Mouse (Mus musculus) skeletal muscle tissue, adult 2 months (tissue): ENCODE results near the gene Klf7.
A peak's percentile ranks its signal among the peaks of the same experiment; 100 is the strongest.

ENCODE experiments used
- DNase-seq: peaks from one replicate; pipeline ENCODE4 v3.0.0-alpha.2; 2012; ENCODE audit warnings: low read depth, low spot score

Klf7 gene

DNA sequence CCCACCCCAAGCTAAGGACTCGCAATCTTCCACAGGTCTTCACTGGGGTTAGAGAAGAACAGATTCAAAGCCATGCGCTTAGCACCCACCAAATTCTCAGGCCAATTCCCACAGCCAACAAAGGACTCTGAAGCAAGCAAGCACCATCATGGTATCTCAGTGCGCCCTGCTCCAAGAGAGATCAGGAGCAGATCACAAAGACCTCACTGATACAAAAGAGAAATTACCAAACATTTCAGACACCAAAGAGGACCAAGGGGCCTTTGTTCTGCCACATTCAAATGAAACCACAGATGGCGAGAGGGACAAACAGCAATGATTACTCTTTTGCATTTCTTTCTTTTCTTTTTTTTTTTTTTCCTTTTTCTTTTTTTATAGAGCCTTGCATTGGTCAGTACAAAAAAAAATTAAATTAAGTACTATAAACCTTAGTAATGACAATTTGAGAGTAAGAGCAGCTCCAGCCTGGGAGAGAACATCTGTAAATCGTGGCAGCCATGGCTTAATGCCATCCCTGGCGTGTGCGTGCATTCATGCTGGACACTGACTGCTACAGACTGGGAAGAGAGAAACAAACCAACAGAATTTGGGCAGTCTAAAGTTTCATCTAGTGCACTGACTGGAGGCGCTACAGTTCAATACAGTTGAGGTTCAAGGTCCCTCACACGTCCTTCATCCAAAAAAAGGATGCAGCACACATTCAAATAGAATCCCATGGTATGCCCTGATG is 89.4 kb downstream of the Klf7 start:
- DNase-seq, result no peak

DNA sequence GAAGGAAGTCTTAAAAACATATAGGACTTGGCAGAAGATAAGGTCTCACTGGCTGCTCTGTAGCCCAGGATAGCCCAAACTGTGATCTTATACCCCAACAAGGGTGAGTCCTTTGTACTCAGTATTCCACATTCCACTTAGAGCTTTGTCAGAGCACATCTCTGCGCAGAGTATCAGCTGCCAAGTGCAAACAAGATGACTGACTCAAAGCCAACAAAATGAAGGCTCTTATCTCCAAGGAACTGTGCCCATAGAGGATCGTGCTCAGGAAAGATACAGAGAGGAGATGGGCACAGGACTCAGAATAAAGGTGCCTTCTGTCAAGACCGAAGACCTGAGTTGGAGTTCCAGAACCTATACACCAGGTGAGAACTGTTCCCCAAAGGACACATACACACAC is 100.1 kb downstream of the Klf7 start:
- DNase-seq, result no peak

DNA sequence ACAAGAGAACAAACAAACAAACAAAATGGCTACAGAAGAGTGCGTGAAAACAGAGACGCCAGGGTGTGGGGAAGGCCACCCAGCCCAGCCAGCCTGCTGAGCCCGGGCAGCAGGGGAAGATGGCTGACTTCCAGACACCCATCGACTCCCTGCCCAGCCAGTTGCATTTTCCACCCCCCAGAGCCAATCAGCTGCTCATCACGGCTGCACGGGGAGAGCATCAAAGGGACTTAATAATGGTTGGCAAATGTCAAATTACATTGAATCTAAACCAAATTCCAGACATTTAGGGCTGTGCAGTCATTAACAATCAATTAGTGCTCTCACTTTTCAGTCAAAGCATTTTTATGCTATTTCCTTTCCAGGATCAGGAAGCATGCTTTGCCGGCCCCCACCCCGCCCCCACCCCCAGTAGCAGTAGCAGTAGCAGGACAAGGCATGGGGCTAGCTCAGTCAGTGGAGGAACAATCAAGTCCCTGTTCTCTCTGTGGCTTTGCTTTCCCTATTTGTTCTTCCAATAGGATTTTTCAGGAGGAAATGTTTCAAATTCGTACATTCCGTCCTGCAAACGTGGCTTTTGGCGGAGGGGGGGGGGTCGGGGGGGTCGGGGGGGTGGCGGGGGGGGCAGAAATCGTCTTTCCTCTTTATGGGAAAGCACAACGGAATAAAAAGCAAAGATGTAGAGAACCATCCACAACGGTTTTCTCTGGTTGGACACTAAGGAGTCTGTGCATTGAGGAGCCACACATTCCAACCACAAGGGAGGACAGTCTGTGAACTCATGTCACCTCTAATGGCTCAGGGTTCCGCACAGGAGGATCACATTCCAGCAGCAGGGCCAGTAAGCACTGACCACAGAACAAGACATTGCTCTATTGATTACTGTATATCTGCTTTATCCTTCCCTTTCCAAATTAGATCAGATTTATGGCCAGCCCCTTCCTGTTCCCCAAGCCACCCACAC is 101.1 kb downstream of the Klf7 start:
- DNase-seq, result no peak

DNA sequence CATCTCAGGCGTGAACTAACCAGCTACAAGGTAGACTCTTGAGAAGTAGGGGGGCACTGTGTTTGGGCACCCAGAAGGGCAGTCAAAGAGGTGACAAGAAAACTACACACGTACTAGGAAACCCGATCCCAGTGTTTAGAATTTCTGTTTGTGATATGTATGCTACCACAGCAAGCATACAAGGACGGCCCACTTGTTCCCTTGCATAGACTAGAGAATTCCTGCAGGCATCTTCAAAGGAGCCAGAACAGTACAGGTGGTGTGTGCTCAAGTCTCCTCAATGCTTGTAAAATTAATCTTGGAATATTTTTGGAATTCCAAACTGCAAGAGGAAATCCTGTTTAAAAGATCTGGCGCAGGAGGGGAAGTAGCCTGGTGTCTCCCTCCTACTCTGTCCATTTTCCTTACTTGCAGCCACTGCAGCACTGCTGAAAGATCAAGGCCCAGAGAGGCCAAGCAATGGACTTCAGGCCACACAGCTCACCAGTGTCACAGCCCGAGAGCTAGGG is 102.9 kb downstream of the Klf7 start:
- no peak for DNase-seq

DNA sequence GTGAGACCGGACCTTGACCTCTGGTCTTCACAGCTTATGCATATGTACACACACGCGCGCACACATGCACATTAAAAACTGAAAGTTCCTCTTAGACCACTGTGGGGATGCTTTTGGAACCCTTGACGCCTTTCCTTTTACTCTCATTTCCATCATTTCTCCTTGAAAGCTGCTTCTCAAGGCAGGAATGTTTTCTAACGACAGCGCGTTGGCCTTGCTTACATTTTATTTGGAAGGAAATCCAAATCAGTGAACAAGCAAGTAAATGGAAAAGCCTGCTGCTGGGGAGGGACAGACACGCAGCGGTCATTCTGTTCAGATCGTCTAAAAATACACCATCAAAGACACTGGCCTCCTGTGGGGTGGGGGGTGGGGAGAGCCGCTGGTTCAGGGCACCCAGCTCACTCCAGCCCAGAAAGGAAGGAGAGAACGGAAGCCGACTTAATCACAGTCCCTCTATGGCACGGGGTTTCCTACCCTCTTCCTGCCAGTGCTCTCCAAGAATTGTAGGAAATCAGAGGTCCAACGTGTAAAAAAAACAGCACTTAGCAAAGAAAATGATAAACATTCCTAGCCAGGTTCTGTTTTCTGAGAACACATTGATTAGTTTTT is 103.5 kb downstream of the Klf7 start:
- peak; percentile 38 for DNase-seq

DNA sequence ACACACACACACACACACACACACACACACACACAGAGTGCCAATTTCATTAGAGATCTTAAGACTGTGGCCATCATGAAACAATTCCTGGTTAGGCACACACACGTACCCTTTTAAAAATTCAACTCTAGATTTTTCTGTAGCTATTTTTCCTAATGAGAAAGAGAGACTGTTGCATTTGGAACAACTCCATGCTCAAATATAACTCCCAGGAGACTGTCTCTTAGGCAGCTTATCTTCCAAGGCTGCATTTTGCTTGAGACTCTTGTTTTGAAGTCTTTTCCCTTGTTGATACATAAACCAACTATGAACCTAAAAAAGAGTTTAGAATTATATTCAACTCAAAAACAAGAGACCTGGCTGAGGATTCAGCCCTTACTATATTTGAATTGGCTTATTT is 108.0 kb downstream of the Klf7 start:
- no peak for DNase-seq

DNA sequence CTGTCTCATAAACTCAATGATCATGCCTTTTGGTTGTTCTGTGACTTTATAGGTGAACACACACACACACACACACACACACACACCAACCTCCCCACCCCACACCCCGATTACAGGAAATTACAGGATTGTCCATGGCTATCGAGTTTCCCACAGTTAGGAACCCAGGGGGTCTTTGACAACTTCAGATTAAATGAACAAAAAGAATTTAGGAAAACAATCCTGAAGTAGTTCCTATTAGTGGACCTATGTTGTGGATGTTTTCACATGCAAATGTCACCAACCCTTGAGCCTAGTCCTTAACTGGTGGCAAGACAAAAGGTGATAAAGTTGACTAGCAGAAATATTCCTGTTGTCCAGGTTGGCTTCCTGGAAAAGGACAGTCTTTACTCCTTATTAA is 113.1 kb downstream of the Klf7 start:
- no peak for DNase-seq

DNA sequence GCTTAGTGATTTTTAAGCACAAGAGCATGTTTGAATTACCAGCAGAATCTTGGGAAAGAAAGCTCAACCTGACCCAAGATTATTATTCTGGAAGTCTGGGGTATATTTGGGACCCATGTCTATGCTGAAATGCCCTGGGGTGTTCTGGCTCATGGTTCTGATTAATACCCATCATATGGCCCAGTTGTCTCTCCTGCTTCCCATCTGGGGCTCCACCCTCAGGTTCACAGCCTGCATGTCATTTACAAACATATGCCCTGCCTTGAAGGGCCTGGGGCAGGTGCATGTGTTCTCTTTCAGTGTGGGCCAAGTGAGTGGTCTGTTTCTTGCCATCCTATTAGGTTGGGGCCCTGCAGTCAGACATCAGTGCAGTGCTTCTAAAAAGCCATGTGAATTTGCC is 114.1 kb downstream of the Klf7 start:
- no peak for DNase-seq

DNA sequence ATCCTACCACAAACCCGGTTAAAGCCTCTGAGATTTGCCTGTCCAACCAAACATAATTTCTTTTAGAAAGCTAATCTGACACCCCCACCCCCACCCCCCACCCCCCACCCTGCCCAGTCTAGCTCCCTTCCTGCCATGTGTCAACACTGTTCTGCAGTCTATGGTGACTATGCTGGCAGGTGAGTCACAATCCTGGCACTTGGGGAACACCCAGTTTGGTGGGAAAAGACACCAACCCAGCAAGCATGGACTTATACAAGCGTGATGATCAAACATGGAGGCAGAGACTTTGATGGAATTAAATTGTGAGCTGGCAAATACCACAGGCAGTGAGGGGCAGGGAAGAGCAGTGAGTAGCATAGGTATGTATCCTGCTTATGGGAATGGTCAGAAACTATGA is 116.9 kb downstream of the Klf7 start:
- no peak for DNase-seq

DNA sequence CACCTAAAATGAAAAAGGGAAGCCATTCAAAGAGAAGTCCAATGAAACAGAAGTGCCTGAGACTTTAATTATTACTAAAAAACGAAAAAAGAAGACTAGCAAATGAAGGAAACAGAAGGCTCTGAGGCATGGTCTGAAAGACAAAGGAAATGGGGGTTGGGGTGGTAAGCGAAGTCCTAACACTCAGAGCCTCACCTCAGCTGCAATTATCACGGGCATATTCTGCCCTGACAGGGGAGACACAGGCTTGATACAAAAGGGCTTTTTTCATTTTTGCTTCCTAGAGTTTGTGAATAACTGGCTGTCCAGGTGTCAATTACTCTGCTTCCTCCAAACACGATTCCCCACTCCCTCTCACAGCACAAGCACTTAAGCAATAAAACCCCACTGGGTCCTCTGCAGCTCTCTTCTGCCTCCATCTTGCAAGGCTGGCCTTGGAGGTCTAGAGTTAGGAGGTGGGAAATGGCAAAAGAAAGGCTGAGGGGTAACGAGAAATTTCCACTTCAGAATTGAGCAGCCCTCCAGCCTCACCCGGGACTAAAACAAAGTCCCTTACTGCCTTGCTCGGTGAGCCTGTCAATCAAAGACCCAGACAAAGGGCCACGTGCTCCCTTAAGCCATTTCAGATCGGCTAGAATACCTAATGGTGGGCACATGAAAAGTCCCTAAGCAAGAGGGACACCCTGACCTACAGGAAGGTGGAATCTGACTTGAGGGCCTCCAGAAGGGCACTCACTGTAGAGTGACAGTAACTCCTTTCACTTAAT is 118.4 kb downstream of the Klf7 start:
- DNase-seq, result no peak

DNA sequence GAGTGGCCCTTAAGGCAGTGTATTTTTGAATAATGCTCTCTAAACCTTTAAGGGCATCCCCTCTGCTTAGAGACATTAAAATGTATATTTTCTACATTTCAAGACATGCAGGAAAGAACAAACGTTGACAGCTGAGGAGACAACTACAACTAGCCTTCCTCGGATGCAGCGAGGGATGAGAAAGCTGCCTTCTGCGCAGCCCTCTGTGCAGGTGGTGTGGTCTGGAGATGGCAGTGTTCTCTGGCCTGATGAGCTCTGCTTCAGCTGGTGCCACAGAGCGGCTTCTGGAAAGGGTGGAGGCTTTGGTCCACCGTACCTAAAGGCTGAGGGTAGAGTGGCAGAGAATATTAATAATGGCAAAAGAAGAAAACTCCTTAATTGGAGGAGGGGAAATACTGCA is 120.0 kb downstream of the Klf7 start:
- DNase-seq, result no peak

DNA sequence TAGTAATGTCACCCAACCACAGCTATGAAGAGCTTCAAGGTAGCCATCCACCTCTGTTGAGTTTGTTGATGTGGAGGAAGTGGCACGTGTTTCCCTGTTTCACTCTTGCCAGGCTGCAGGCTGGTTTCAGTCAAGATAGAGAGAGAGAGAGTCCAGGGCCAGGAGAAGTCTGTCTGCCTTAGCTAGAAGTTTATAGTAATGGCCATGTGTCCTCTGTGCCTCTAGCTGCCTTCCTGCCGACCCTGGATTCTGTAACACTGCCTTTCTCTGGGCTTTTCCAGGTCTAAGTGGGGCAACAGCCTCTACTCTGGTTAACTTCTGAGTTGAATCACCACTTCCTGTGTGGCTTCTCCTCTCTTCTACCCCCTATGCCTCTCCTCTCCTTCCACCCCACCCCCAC is 121.5 kb downstream of the Klf7 start:
- no peak for DNase-seq

DNA sequence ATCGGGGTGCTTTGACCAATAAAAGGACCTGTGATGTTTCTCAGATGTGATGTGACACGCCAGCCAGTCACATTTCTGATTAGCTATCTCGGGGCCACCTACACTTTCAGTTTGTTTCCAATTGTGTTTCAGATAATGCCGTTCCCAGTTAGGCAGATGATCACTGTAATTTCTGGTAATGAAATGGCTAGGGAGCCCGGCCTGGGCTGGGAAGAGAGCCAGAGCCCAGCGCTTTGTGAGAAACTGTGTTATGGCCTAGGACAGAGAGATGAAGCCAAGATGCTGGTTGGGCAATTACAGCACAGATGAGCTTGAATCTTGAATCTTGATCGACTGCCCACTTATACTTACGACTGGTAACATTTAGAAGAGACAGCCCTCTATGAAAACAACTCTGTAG is 122.6 kb downstream of the Klf7 start:
- peak; percentile 60 for DNase-seq

DNA sequence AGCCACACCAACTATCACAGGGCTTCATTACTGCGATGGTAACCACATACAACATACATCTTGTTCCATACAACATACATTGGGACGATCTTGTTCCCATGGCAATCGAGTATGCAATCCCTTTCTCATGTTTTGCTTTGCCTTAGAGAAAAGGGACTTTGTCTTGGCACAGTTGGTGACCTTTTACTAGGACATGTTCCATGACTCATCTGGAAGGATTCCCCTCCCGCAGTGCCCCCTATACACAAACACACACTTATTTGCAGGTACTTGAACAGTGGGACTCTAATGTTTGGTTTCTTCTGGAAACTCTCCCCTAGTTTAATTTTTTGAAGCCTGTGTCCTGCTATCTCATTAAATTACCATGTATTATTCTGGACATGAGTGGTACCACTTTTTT is 123.2 kb downstream of the Klf7 start:
- DNase-seq, result no peak

DNA sequence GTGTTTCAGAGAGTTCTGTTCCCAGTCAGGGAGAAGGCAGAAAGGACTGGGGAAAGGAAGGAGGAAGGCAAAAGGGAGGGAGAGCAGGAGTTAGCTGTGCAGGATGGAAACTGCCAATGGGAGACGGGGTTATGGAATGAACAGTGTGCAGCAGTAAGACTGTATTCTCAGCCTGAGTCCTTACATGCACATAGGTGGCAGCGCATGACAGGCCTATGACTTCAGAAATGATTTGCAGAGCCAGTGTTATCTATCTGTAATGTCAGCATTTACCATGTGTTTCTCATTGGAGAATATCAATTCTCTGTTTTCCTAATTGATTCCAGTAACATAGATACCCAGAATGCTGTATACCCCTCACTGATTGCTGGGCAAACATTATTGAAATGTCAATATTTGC is 123.9 kb downstream of the Klf7 start:
- DNase-seq, result no peak

DNA sequence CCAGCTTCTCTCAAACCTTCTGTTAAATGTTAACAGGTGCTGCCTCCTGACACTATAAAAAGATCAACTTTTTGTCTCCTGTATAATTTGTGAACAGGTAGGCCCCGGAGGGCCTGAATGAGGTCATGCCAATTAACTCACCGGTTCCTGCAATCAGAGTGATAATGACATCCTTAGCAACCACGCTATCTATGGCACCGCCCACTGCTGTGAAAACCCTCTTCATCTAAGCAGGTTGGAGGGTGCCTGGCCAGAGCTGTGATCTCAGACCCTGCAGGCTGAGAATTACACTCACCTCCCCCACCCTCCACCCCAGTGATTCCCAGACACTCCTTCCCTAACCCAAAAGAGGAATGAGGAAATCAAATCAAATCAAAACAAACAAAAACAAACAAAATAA is 126.3 kb downstream of the Klf7 start:
- DNase-seq, result no peak

DNA sequence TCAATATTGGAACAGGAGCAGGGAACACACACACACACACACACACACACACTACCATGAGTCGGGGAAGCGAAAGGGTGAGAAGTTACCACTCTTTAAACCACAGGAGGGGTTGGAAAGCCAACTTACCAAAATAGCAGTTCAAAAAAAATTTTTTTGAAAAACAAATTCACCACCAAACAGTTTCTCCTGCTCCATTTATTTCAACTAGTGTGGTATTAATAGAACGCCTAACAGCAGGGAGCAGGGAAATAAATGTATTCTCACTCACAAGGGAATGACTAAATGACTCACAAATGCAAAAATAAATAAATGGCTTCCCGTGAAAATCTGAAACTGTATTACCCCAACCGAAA is 127.0 kb downstream of the Klf7 start:
- no peak for DNase-seq

DNA sequence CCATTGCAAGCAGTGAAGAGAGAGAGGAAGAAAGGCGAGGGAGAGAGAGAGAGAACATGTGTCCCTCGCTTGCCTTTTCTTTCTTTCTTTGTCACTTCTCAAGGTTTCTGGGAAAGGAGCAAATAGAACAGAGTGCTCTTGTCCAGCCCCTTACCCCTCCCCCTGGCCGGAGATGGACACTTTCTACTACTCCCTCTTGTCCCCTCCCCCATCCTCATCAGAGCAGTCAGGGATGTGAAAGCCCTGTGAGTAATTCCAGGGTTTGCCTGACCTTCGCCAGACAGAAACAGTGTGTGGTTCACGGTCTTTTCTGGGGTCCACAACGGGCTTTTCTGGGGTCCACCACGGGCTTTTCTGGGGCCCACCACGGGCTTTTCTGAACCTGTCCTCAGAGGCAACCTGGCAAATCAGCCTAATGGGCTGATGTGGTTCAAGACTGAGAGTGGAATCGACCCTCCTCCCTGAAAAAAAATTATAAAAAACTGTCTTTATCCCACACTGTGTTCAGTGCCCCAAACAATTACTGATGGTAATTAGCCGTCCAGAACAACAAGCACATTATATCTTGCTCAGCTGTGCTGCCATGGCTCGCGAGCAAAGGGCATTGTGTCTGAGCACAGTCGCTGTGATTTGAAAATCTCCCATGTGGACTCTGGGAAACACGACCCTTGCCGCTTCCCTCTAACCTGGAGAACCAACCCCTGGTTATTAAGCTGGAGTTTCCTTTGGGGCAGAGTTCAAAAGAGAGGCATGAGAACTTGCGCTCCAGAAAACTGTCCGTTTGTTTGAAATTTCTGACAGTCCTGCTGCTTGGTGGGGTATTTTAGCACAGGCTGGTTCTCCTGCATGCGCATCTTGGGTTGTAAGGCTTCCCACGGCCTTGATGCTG is 127.6 kb downstream of the Klf7 start:
- no peak for DNase-seq

DNA sequence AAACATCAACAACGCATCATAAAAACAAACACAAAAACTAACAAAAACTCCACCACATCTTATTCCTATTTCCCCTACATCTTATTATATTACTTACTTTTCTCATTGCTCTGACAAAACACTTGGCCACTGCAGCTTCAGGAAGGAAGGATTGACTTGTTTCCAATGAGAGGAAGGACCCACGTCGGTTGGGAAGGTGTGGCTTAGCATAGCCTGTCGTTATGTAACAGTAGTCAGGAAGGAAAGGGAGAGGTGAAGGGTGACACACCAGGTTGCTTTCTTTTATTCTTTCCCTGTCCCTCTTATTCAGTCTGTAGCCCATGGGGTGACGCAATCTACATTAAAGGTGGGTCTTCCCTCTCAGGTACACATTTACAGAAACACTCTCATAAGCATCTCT is 129.6 kb downstream of the Klf7 start:
- no peak for DNase-seq

DNA sequence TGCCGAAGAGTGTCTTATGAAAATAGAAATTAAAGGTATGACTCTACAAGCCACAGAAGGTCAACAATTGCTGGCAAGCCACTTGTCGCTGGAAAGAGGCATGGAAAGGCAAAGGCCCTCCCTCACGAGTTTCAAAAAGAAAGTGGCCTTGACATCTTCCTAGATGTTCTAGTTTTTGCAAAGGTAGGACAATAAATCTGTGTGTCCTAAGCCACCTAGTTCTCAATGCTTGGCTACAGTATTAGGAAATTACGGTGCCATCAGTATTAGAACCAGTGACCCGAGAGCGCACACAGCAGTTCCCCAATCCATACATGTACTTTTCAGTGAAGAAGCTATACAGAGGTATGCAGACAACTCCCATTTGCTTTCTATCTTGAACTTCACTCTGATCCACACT is 131.7 kb downstream of the Klf7 start:
- no peak for DNase-seq

DNA sequence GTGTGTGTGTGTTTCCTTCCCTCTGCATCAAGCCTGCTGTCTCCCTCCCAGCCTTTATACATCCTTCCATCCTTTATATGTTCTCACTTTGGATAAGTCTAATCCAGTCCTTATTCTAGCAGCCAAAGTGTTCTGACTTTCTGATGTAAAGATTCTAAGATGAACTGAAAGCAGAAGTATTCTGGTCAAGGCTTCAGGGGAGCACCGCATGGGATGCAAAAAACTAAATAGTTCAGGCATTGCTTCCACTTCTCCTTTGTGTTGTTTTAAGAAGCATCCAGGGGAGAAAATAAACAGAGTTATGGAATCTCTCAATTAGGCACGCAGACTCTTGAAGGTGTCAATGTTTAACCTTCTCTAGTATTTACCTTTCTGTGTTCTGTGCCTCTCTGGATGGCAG is 141.3 kb downstream of the Klf7 start:
- DNase-seq, result no peak
